Mouse (Mus musculus): ENCODE results near the gene Syt12. TPM values are rescaled to one million over a fixed set of nuclear protein-coding genes. Genes with fewer than 3 reads are reported as not detected.

Gene Syt12
- polyA plus RNA-seq, 1 experiment from 2014 or later = 1.2 TPM

- no peaks in the 10 kb centered on the region for H3K9me3 ChIP-seq (replicated peaks; ENCODE audit: control insufficient read depth, low read length)
- peak; percentile 100 for ATAC-seq (replicated peaks; ENCODE audit: insufficient number of reproducible peaks, low FRiP score, low TSS enrichment, low read depth)
- H3K36me3 ChIP-seq (replicated peaks; ENCODE audit: control insufficient read depth, insufficient read depth, low read depth, low read length) = no peaks in the 10 kb centered on the region
- H3K27me3 ChIP-seq (ENCODE audit: control insufficient read depth, insufficient read depth, low read length) = no peaks in the 10 kb centered on the region
- H3K4me3 ChIP-seq (ENCODE audit: low read depth, low read length) = peak within 1 kb of the TSS; percentile 73
- DNase-seq (ENCODE audit: low spot score) = peak; percentile 100
- WGBS = 0% methylated on average over 72 of the region's 82 CpGs
- H3K9ac ChIP-seq (replicated peaks; ENCODE audit: low read length) = peak within 1 kb of the TSS; percentile 45
- H3K4me1 ChIP-seq (ENCODE audit: control insufficient read depth, insufficient read depth, low read length) = no peaks in the 10 kb centered on the region; the same call in none of the 2 replicates
- H3K27ac ChIP-seq (replicated peaks; ENCODE audit: low read depth, low read length) = no peak within 1 kb of the TSS
- H3K4me2 ChIP-seq (ENCODE audit: low read depth, low read length) = peak within 1 kb of the TSS; percentile 61
Measured at GRCm38 (mm10) chr19:4509986-4510963, 33.0 kb upstream of the Syt12 start, which contains the start of gene Pcx. Gene Pcx, plus strand, starts transcription at chr19:4510472.

- no peak for ATAC-seq (replicated peaks; ENCODE audit: insufficient number of reproducible peaks, low FRiP score, low TSS enrichment, low read depth)
- WGBS = 67% methylated on average over 3 of the region's 3 CpGs
Measured at GRCm38 (mm10) chr19:4507746-4508145, 30.5 kb upstream of the Syt12 start.

DNA sequence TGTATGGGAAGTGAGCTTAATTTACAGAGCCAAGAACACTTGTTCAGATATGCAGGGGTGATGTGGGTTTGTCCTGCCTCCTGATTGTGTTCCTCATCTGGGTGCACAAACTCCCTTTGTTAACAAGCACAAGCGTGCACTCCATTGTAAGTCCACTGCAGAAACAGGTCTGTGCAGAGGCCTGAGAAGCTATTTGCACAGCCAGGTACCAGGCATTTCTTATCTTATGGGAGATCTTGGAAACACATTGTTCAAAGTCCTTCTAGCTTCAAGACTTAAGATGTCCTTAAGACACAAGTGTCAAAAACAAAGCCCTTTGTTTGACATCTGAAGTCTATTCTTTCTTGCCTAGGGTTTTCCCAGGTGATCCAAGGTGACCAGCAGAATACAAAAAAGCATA lies 27.6 kb upstream of the Syt12 start:
- no peaks in the 10 kb centered on the region for H3K27me3 ChIP-seq (ENCODE audit: control insufficient read depth, insufficient read depth, low read length)
- ATAC-seq (replicated peaks; ENCODE audit: insufficient number of reproducible peaks, low FRiP score, low TSS enrichment, low read depth) (no peak), DNase-seq (ENCODE audit: low spot score) (no peak)
- H3K9me3 ChIP-seq (replicated peaks; ENCODE audit: control insufficient read depth, low read length) = no peaks in the 10 kb centered on the region
- 88% methylated on average over 1 of the region's 1 CpGs for WGBS
- no peak overlapping the region for H3K27ac ChIP-seq (replicated peaks; ENCODE audit: low read depth, low read length)
- H3K36me3 ChIP-seq (replicated peaks; ENCODE audit: control insufficient read depth, insufficient read depth, low read depth, low read length) = no peaks in the 10 kb centered on the region
- H3K4me3 ChIP-seq (ENCODE audit: low read depth, low read length) = no peak overlapping the region
- no peak overlapping the region for H3K9ac ChIP-seq (replicated peaks; ENCODE audit: low read length)
- no peak overlapping the region for H3K4me2 ChIP-seq (ENCODE audit: low read depth, low read length)
- H3K4me1 ChIP-seq (ENCODE audit: control insufficient read depth, insufficient read depth, low read length) = no peaks in the 10 kb centered on the region

More at GRCm38 (mm10) chr19:4507746-4508145, 30.5 kb upstream of the Syt12 start:
- Histone ChIP-seq H3K9me3 (replicated peaks; ENCODE audit: control insufficient read depth, low read length) (no peaks in the 10 kb centered on the region), H3K36me3 (replicated peaks; ENCODE audit: control insufficient read depth, insufficient read depth, low read depth, low read length) (no peaks in the 10 kb centered on the region), H3K4me3 (ENCODE audit: low read depth, low read length) (no peak overlapping the region), H3K4me1 (ENCODE audit: control insufficient read depth, insufficient read depth, low read length) (no peaks in the 10 kb centered on the region; the same call in none of the 2 replicates), H3K9ac (replicated peaks; ENCODE audit: low read length) (no peak overlapping the region), H3K27me3 (ENCODE audit: control insufficient read depth, insufficient read depth, low read length) (no peaks in the 10 kb centered on the region), H3K27ac (replicated peaks; ENCODE audit: low read depth, low read length) (no peak overlapping the region), H3K4me2 (ENCODE audit: low read depth, low read length) (no peak overlapping the region)
- DNase-seq (ENCODE audit: low spot score) = no peak

DNA sequence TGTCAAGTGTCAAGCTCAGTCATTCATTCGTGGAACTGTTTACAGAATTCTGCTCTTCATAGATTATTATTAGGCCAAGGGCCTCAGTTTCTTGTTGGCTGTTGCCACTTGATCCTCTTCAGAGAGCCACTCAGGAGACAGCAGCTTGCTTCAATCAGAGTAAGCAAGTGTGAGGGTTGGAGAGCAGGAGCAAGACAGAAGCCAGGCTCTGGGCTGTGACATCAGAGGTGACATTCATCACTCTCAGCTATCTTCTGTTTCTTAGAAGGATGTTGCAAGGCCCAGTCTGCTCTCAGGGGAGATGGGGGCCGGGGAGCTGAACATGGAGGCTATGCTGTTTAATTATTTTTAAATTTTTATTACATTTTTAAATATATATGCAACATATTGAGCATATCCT lies 25.5 kb upstream of the Syt12 start:
- ATAC-seq (replicated peaks; ENCODE audit: insufficient number of reproducible peaks, low FRiP score, low TSS enrichment, low read depth) (no peak), DNase-seq (ENCODE audit: low spot score) (no peak)
- 71% methylated on average over 2 of the region's 2 CpGs for WGBS

GRCm38 (mm10) chr19:4498062-4498933 lies 21.1 kb upstream of the Syt12 start, which contains the start of gene 2010003K11Rik:
Gene 2010003K11Rik, minus strand, starts transcription at chr19:4498583.
- Histone ChIP-seq H3K9me3 (replicated peaks; ENCODE audit: control insufficient read depth, low read length) (no peaks in the 10 kb centered on the region), H3K9ac (replicated peaks; ENCODE audit: low read length) (peak within 1 kb of the TSS; percentile 10; the same call in 1 of the 2 replicates), H3K4me1 (ENCODE audit: control insufficient read depth, insufficient read depth, low read length) (no peaks in the 10 kb centered on the region; the same call in 1 of the 2 replicates), H3K4me3 (ENCODE audit: low read depth, low read length) (no peak within 1 kb of the TSS), H3K36me3 (replicated peaks; ENCODE audit: control insufficient read depth, insufficient read depth, low read depth, low read length) (no peaks in the 10 kb centered on the region), H3K27me3 (ENCODE audit: control insufficient read depth, insufficient read depth, low read length) (no peaks in the 10 kb centered on the region), H3K27ac (replicated peaks; ENCODE audit: low read depth, low read length) (no peak within 1 kb of the TSS), H3K4me2 (ENCODE audit: low read depth, low read length) (peak within 1 kb of the TSS; percentile 8; the same call in 1 of the 2 replicates)
- WGBS = 63% methylated on average over 16 of the region's 16 CpGs
- 0 out of 2 replicates have a peak, but pooled peaks have one; percentile 25 for ATAC-seq (replicated peaks; ENCODE audit: insufficient number of reproducible peaks, low FRiP score, low TSS enrichment, low read depth)
- no peak for DNase-seq (ENCODE audit: low spot score)

More for the DNA sequence above, 25.5 kb upstream of the Syt12 start:
- no peaks in the 10 kb centered on the region for H3K36me3 ChIP-seq (replicated peaks; ENCODE audit: control insufficient read depth, insufficient read depth, low read depth, low read length)
- no peaks in the 10 kb centered on the region; the same call in 1 of the 2 replicates for H3K4me1 ChIP-seq (ENCODE audit: control insufficient read depth, insufficient read depth, low read length)
- no peak overlapping the region for H3K4me3 ChIP-seq (ENCODE audit: low read depth, low read length)
- no peak overlapping the region for H3K4me2 ChIP-seq (ENCODE audit: low read depth, low read length)
- H3K27ac ChIP-seq (replicated peaks; ENCODE audit: low read depth, low read length) = no peak overlapping the region
- no peak overlapping the region for H3K9ac ChIP-seq (replicated peaks; ENCODE audit: low read length)
- H3K27me3 ChIP-seq (ENCODE audit: control insufficient read depth, insufficient read depth, low read length) = no peaks in the 10 kb centered on the region
- H3K9me3 ChIP-seq (replicated peaks; ENCODE audit: control insufficient read depth, low read length) = no peaks in the 10 kb centered on the region

DNA sequence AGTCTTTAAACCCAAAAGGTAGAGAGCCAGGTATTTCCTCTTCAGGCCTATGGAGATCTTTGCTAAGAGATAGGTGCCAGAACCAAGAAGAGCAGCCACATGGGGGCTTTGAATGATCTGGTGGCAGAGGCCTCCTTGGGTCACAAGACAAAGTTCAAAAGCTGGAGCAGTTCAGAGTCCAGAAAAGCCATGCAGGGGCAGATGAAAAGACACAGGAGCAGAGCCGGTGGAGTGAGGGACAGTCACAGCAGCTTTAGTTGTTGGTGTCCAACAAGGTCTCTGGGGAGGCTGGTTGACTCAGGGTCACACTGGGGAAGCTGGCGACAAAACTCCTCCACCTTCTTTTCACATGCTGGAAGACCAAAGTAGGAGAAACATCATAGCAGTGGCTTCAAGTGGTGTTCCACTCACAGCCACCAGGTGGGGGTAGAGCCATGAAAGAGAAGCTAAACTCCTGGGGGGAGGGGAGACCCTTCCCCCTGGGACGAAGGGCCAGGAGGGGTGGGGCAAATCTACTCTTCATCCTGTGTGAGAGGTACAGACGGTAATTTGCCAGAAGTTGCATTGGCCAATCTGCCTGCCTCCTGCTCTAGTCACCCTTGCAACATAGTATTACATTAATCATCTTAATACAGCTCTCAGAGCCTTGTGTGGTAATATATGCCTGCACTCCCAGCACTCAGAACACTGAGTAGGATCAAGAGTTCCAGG lies 20.2 kb upstream of the Syt12 start:
- Histone ChIP-seq H3K36me3 (replicated peaks; ENCODE audit: control insufficient read depth, insufficient read depth, low read depth, low read length) (no peaks in the 10 kb centered on the region), H3K9ac (replicated peaks; ENCODE audit: low read length) (peak overlapping the region; percentile 5; the same call in 1 of the 2 replicates), H3K27ac (replicated peaks; ENCODE audit: low read depth, low read length) (no peak overlapping the region), H3K4me1 (ENCODE audit: control insufficient read depth, insufficient read depth, low read length) (no peaks in the 10 kb centered on the region; the same call in 1 of the 2 replicates), H3K27me3 (ENCODE audit: control insufficient read depth, insufficient read depth, low read length) (no peaks in the 10 kb centered on the region), H3K4me3 (ENCODE audit: low read depth, low read length) (no peak overlapping the region), H3K4me2 (ENCODE audit: low read depth, low read length) (peak overlapping the region; percentile 8; the same call in 1 of the 2 replicates), H3K9me3 (replicated peaks; ENCODE audit: control insufficient read depth, low read length) (no peaks in the 10 kb centered on the region)
- 5% methylated on average over 4 of the region's 4 CpGs for WGBS
- DNase-seq (ENCODE audit: low spot score) (peak; percentile 91), ATAC-seq (replicated peaks; ENCODE audit: insufficient number of reproducible peaks, low FRiP score, low TSS enrichment, low read depth) (0 out of 2 replicates have a peak, but pooled peaks have one; percentile 30)

GRCm38 (mm10) chr19:4496535-4497262 lies 19.5 kb upstream of the Syt12 start:
- Histone ChIP-seq H3K27ac (replicated peaks; ENCODE audit: low read depth, low read length) (no peak overlapping the region), H3K4me3 (ENCODE audit: low read depth, low read length) (no peak overlapping the region), H3K9me3 (replicated peaks; ENCODE audit: control insufficient read depth, low read length) (no peaks in the 10 kb centered on the region), H3K27me3 (ENCODE audit: control insufficient read depth, insufficient read depth, low read length) (no peaks in the 10 kb centered on the region), H3K9ac (replicated peaks; ENCODE audit: low read length) (0 out of 2 replicates have a peak overlapping the region, but pooled peaks have one; percentile 4), H3K4me2 (ENCODE audit: low read depth, low read length) (no peak overlapping the region), H3K4me1 (ENCODE audit: control insufficient read depth, insufficient read depth, low read length) (no peaks in the 10 kb centered on the region; the same call in 1 of the 2 replicates), H3K36me3 (replicated peaks; ENCODE audit: control insufficient read depth, insufficient read depth, low read depth, low read length) (no peaks in the 10 kb centered on the region)
- DNase-seq (ENCODE audit: low spot score) (no peak), ATAC-seq (replicated peaks; ENCODE audit: insufficient number of reproducible peaks, low FRiP score, low TSS enrichment, low read depth) (no peak)
- 93% methylated on average over 3 of the region's 3 CpGs for WGBS

All from embryonic facial prominence, embryonic 11.5 days (tissue).